Mouse (Mus musculus) frontal cortex, postnatal 14 days (tissue): ENCODE measurements around the gene Ccdc120.
A peak's percentile ranks its signal among the peaks of the same experiment; 100 is the strongest.

Source experiments
- DNase-seq, 2 experiments: peaks; one replicate each; pipeline ENCODE4 v3.0.0; 2022; ENCODE audit warnings: low spot score in 2 of 2

Ccdc120 gene

DNA sequence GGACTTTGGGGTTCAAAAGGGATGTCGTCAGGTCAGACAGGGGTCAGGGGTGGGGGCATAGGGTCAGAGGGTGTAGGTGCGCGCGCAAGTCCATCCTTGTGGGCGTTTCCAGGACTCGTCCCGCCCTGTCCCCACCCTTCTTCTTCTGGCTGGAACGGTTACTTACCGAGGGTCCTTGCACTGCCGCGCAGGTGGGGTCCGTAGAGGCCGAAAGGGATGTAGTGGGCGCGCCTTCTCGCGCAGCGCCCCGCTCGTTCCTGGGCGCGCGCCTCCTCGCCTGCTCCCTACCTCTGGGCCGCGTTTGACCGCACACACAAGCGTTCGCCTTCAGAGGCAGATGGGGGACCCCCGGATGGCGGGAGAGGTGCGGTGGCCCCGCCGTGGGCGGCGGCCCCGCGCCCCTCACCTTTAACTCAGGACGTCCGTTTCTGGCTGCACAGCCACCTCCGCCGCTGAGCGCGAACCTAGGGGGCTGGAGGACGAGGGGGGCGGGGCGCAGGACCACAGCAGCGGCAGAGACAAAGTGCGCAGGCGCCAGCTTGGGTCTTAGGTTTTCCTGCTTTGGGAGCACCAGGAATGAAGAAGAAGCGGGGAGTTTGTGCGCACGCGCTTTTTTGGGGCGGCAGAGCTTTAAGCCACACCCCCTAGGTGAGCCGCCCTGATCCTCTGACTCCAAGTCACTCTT lies at the start of gene Ccdc120:
TSS of gene Ccdc120 (minus strand) at position 474 of the 685 bp plus-strand sequence.
- DNase-seq = peak; percentile 57 to 59

- DNase-seq = no peak
Measured at GRCm38 (mm10) chrX:7797327-7797726, 46.6 kb upstream of the Ccdc120 start.

GRCm38 (mm10) chrX:7795016-7795415 lies 44.3 kb upstream of the Ccdc120 start:
- DNase-seq = no peak

- no peak for DNase-seq
Measured at GRCm38 (mm10) chrX:7793361-7793760, 42.7 kb upstream of the Ccdc120 start.

GRCm38 (mm10) chrX:7790309-7790708 lies 39.6 kb upstream of the Ccdc120 start:
- no peak for DNase-seq

- DNase-seq = peak; percentile 38 to 49
Measured at GRCm38 (mm10) chrX:7789542-7790136, 38.9 kb upstream of the Ccdc120 start, which contains the start of gene Gripap1. Gripap1 (plus strand) TSS chrX:7789765.

GRCm38 (mm10) chrX:7782603-7783092 lies 31.9 kb upstream of the Ccdc120 start:
- no peak for DNase-seq

GRCm38 (mm10) chrX:7779294-7779693 lies 28.6 kb upstream of the Ccdc120 start:
- no peak for DNase-seq

DNA sequence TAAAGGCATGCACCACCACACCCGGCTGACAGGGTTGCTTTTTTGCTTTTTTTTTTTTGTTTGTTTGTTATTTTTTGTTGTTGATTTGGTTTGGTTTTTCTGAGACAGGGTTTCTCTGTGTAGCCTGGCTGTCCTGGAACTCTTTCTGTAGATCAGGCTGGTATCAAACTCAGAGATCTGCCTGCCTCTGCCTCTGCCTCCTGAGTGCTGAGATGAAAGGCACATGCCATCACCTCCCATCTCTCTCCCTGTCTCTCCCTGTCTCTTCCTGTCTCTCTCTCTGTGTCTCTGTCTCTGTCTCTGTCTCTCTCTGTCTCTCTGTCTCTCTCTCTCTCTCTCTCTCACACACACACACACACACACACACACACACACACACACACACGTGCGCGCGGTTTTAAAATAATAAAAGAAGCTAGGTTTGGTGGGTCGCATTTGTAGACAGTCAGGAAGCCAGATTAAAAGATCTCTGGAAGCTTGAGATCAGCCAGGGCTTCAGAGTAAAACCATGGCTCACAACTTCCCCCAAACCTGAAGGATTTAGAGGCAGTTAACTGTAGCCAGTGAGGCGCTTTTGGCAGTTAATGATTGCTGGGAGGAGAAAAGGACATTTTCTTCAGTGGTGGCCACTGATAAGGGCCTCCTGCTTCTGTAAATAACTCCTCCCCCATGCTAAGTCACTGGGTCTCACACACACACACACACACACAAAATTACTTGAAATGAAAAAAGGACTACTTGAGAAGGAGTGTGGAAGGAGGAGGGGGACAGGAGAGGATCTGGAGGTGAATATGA lies 27.9 kb upstream of the Ccdc120 start:
- no peak for DNase-seq

DNA sequence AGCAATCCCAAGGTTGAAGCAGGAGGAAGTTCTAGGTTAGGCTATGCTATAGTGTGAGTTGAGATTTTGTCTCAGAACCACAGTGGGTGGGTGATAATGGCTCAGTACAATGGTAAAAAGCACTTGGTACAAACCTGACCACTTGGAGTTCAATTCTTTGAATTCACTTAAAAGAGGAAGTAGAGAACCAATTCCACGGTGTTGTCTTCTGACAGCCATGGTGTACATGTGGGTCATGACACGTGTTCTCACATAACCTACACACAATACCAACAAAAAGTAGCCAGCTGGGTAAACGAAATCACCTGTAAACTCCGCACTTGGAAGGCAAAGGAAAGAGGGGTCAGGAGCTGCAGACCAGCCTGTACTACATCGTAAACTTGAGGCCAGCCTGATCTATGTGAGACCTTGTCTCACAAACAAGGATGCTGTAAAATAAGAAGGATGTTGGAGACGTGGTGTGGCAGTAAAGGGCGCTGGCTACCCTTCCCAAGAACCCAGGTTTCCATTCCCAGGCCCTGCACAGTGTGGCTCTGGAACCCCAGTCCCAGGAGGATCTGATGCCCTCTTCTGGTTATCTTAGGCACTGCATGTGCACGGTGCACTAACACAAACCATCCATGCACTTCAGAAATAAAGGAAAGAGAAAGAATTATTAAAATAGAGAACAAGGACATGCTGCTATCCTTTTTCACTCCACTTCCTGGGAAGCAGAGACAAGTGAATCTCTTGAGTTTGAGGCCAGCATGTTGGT lies 25.8 kb upstream of the Ccdc120 start:
- peak in 1 of 2 experiments; percentile 35 for DNase-seq

GRCm38 (mm10) chrX:7775501-7776205 lies 24.9 kb upstream of the Ccdc120 start:
- no peak for DNase-seq

GRCm38 (mm10) chrX:7772766-7773165 lies 22.1 kb upstream of the Ccdc120 start:
- no peak for DNase-seq

- no peak for DNase-seq
Measured at GRCm38 (mm10) chrX:7769302-7770017, 18.8 kb upstream of the Ccdc120 start.

GRCm38 (mm10) chrX:7765764-7766163 lies 15.1 kb upstream of the Ccdc120 start:
- no peak for DNase-seq

- no peak for DNase-seq
Measured at GRCm38 (mm10) chrX:7765281-7765670, 14.6 kb upstream of the Ccdc120 start.

DNA sequence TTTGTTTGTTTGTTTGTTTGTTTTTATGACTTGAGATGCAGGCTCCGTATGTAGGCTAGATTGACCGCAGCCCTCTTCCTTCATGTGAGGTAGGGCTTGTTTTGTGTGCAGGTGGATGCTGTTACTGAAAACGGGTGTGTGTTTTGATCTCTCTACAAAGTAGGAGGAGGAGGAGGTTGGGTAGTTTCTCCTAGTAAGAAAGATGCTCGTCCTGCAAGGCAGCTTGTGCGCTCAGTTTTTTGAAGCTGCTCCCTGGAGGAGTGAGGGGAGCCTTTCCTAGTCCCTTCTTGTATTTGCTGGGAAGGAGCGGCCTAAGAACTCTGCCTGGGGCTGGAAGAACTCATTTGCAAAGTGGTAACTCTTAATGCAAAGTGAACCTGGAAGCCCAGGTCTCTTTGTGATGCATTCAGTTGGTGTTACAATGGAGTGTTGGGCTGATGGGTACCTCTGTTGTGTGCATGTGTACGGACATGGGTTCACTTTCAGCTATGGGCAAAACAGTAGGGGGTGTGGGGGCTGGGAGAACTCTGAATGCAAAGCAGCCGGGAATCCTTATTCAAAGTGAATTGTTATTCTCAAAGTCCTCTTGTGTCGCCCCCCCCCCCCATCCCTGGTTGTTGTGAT lies 14.1 kb upstream of the Ccdc120 start:
- DNase-seq = no peak

DNA sequence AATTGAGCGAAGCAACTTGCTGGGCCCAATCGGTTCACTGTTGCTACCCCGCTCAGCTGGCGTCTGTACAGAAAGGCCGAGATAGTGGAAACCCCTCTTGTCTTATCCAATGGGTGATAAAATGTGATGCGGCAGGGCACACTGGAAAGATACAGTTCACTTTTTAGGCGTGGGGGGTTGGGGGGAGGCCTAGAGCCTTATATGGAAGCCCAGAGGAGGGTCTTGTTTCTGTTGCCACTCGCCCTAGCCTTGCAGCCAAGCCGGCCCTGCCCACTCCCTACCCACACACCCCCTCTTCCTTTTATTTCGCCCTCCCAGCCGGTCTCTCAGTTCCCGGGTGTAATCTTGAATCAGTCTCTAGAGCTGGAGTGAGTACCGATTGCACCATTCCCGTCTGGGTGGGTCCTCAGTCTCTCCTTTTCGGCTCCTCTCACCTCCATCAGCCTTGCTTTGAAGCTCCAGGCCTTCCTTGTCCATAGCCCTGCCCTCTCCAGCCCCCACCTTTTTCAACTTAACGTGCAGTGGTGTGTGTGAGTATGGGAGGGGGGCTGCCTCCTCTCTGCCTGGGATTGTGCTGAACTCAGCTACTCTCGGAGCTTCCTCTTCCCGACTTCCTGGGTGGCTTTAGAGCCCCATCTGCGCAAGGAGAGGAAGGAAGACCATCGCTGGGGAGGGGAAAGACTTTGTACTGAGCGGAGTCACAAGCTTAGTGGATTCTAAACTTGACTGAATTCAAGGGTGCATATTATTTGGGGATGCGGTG lies 13.1 kb upstream of the Ccdc120 start:
- peak in 1 of 2 experiments; percentile 28 for DNase-seq

DNA sequence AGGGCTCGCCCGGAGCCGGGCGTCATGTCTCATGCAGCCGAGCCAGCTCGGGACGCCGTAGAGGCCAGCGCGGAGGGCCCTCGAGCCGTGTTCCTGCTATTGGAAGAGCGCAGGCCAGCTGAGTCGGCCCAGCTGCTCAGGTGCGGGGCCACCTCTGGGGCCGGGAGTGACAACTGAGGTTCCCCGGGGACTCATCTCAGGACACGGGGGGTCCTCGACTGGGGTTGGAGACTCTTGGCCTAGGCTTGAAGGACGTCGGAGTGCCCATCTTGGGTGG lies 12.2 kb upstream of the Ccdc120 start:
- DNase-seq = no peak

DNA sequence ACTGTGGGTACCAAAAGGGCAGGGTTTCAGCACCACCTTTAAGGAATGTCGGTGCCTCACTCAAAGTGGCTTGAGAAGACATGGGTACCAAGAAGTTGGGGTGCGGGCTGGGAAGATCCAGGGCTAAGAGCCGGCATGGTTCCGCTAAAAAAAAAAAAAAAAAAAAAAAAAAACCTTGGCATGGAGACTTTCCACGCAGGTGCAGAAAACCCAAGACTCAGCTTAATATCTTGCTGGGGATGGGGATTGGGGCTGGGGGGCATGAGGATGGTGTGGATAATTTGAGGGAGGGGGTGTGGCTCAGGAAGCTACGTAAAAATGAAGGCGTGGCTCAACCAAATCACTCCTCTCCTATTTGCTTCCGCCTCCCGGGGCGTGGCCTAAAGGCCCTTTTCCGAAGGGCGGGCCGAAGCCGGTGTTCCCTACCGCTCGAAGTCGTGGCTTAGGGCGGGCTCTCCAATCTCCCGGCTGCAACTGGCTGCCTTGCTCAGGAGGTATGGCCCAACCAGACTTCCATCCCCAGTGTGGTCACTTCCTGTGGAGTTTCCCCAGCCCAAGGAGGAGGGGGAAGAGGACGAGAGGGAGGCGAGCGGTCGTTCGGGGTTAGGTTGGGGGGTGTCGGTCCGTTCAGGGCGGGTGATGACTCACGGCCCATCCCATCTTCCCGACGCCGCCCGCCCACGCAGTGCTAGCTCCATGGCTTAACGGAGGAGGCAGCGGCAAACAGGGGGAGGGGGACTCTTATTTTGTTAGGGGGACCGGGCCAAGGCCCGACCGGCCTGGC lies 11.6 kb upstream of the Ccdc120 start, which contains the start of gene Tfe3:
TSS of gene Tfe3 (plus strand) at position 424 of the 784 bp plus-strand sequence.
- DNase-seq = peak; percentile 85 to 89
